Mouse (Mus musculus) C2C12 (cell line): ENCODE results near the gene Narfl. TPM values are rescaled to one million over a fixed set of nuclear protein-coding genes. Genes with fewer than 3 reads are reported as not detected.

ENCODE experiments used
- H3K27me3 ChIP-seq: one replicate; pipeline ENCODE4 v1.6.1; 2011; ENCODE audit not compliant: control insufficient read depth, insufficient read depth, insufficient read length
- H3K36me3 ChIP-seq: one replicate; pipeline ENCODE4 v1.6.1; 2011; ENCODE audit not compliant: control insufficient read depth, insufficient read depth
- H3K4me3 ChIP-seq: one replicate; pipeline ENCODE4 v1.5.1; 2011; ENCODE audit warnings: mild to moderate bottlenecking, control low read depth; ENCODE audit not compliant: poor library complexity, insufficient read depth, severe bottlenecking
- H3K79me2 ChIP-seq: one replicate; pipeline ENCODE4 v1.6.1; 2011; ENCODE audit not compliant: control insufficient read depth, insufficient read depth
- H3K79me3 ChIP-seq: one replicate; pipeline ENCODE4 v1.6.1; 2011; ENCODE audit warnings: low read depth, control low read depth
- H3ac ChIP-seq: one replicate; pipeline ENCODE3; 2011; ENCODE audit warnings: low read depth; ENCODE audit not compliant: control insufficient read depth, insufficient read length
- CEBPB ChIP-seq: IDR thresholded peaks from one replicate; pipeline ENCODE4 v1.6.1; 2011; ENCODE audit warnings: low read depth, mild to moderate bottlenecking, control low read depth, moderate library complexity
- CTCF ChIP-seq: IDR thresholded peaks from one replicate; pipeline ENCODE4 v1.5.1; 2011; ENCODE audit not compliant: control insufficient read depth, insufficient read depth, insufficient read length
- FOSL1 ChIP-seq: IDR thresholded peaks from one replicate; pipeline ENCODE4 v1.8.0; 2011; ENCODE audit warnings: mild to moderate bottlenecking, low read length; ENCODE audit not compliant: poor library complexity, insufficient read depth, severe bottlenecking
- MAX ChIP-seq: IDR thresholded peaks from one replicate; pipeline ENCODE4 v1.6.1; 2011; ENCODE audit warnings: mild to moderate bottlenecking, control low read depth
- MYOD1 ChIP-seq: IDR thresholded peaks from one replicate; pipeline ENCODE4 v1.6.1; 2011; ENCODE audit warnings: low read depth; ENCODE audit not compliant: control insufficient read depth, insufficient read length
- MYOG ChIP-seq: IDR thresholded peaks from one replicate; pipeline ENCODE4 v1.6.1; 2011; ENCODE audit not compliant: control insufficient read depth, insufficient read length; ENCODE audit errors: extremely low read depth
- USF1 ChIP-seq: IDR thresholded peaks from one replicate; pipeline ENCODE4 v1.6.1; 2011; ENCODE audit warnings: low read depth, mild to moderate bottlenecking, control low read depth, moderate library complexity
- polyA plus RNA-seq: library from polyadenylated mRNA; unstranded; fragments of >200 nt; fragmentation: generic; extraction: Trizol; gene quantifications from one replicate; pipeline ENCODE4 v1.2.1, GENCODE M21; 2012; ENCODE audit warnings: missing spikeins

The Narfl gene
- polyA plus RNA-seq, 1 experiment: 19.3 TPM

GRCm38 (mm10) chr17:25808789-25809605 lies 35.4 kb downstream of the Narfl start, which contains the start of gene Fbxl16:
TSS of gene Fbxl16 (plus strand) at chr17:25809085.
- peak within 1 kb of the TSS; percentile 43 for H3K4me3 ChIP-seq
- H3ac ChIP-seq: peak within 1 kb of the TSS; percentile 76
- H3K27me3 ChIP-seq: no peaks in the 10 kb centered on the region
- H3K79me2 ChIP-seq: no peaks in the 10 kb centered on the region
- H3K36me3 ChIP-seq: no peaks in the 10 kb centered on the region
- TF ChIP-seq FOSL1 (no peak), CEBPB (no peak), MYOD1 (no peak), MAX (no peak), MYOG (no peak), CTCF (no peak), USF1 (no peak)
- H3K79me3 ChIP-seq: no peaks in the 10 kb centered on the region

GRCm38 (mm10) chr17:25809606-25810340 lies 36.2 kb downstream of the Narfl start:
- Histone ChIP-seq H3ac (peak overlapping the region; percentile 76), H3K79me2 (no peaks in the 10 kb centered on the region), H3K4me3 (peak overlapping the region; percentile 43), H3K27me3 (no peaks in the 10 kb centered on the region), H3K36me3 (no peaks in the 10 kb centered on the region), H3K79me3 (no peaks in the 10 kb centered on the region)
- no peak for TF ChIP-seq CTCF
- no peak for TF ChIP-seq MYOG
- no peak for TF ChIP-seq CEBPB
- no peak for TF ChIP-seq FOSL1
- TF ChIP-seq MYOD1: no peak
- no peak for TF ChIP-seq USF1
- no peak for TF ChIP-seq MAX

- Histone ChIP-seq H3ac (no peak overlapping the region), H3K36me3 (no peaks in the 10 kb centered on the region), H3K27me3 (no peaks in the 10 kb centered on the region), H3K79me3 (no peaks in the 10 kb centered on the region), H3K79me2 (no peaks in the 10 kb centered on the region), H3K4me3 (no peak overlapping the region)
- TF ChIP-seq USF1 (no peak), MAX (no peak), CEBPB (no peak), MYOD1 (no peak)
Measured at GRCm38 (mm10) chr17:25810890-25811289, 37.3 kb downstream of the Narfl start.

- no peaks in the 10 kb centered on the region for H3K27me3 ChIP-seq
- TF ChIP-seq MAX (peak; percentile 68), CEBPB (no peak), CTCF (no peak), USF1 (no peak), MYOG (no peak), MYOD1 (no peak), FOSL1 (no peak)
Measured at GRCm38 (mm10) chr17:25813471-25813870, 39.9 kb downstream of the Narfl start.

GRCm38 (mm10) chr17:25817662-25818061 lies 44.1 kb downstream of the Narfl start:
- Histone ChIP-seq H3ac (no peak overlapping the region), H3K4me3 (no peak overlapping the region), H3K27me3 (no peaks in the 10 kb centered on the region), H3K79me2 (no peaks in the 10 kb centered on the region), H3K79me3 (no peaks in the 10 kb centered on the region), H3K36me3 (no peaks in the 10 kb centered on the region)
- TF ChIP-seq CTCF (no peak), CEBPB (no peak), MAX (no peak), FOSL1 (no peak), MYOD1 (no peak), MYOG (no peak)

More at GRCm38 (mm10) chr17:25813471-25813870, 39.9 kb downstream of the Narfl start:
- H3ac ChIP-seq: no peak overlapping the region
- no peaks in the 10 kb centered on the region for H3K79me3 ChIP-seq
- H3K4me3 ChIP-seq: no peak overlapping the region
- H3K36me3 ChIP-seq: no peaks in the 10 kb centered on the region
- no peaks in the 10 kb centered on the region for H3K79me2 ChIP-seq
